Mouse (Mus musculus) layer of hippocampus, postnatal 14 days (tissue): ENCODE measurements around the gene Pold2. TPM values are rescaled to one million over a fixed set of nuclear protein-coding genes. Genes with fewer than 3 reads are reported as not detected.

Experiments
- DNase-seq, 2 experiments: peaks; one replicate each; pipeline ENCODE4 v3.0.0; 2021 to 2022; ENCODE audit warnings: low spot score in 2 of 2, mixed read lengths in 1 of 2
- total RNA-seq, 2 experiments: library from RNA; stranded (reverse); gene quantifications; 2 replicates each; pipeline ENCODE4 v1.2.3; 2021

Gene Pold2
- total RNA-seq, 2 experiments from 2014 or later: 24.8 to 26.7 TPM

DNA sequence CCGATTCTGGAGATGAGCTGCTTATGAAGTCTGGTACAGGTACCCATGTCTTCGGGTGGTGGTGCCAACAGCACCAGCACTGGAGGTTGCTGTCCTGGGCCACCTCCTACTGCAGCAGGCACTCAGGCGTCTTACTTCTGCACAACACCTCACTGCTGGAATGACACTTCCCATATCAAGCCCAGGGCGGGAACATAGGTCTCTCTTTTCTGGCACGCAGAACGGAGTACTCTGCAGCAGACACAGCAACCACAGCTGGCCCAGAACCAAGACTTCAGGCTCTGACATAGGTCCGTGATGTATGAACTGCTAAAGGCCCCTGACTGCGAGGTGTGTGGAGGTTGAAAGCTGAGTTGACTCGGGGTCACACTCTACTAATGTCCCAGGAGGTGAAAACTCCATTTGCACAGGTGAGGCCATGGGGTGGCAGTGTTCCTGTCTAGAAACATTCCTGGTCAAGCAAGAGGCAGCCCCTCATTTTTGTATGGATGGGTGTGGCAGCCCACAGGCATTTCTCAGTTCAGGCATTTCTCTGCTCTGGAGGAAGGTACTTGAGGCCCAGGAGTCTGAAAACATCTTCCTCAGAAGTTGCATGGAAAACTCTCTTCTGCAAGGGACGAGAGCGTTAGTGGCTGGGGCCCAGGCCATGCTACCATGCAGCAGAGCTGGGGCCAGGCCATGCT is 49.4 kb downstream of the Pold2 start:
- DNase-seq: no peak

DNA sequence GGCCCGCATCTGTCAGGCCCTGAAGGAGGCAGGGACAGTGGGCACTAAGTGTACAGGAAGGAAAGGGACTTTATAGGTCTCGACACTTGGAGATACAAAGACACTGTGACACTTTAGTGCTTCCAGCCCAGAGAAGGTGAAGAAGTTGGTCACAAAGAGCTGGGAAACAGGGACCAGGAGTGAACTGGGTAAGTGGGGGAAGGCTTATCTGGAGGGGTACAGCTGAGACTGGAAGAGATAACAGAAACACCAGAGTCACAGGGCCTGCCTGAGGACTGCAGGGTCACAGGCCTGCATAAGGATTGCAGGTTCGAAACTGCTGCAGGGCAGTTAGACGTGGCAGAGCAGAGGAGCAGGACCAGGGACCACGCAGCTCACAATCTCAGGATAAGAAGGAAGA is 50.2 kb downstream of the Pold2 start:
- DNase-seq: no peak

DNA sequence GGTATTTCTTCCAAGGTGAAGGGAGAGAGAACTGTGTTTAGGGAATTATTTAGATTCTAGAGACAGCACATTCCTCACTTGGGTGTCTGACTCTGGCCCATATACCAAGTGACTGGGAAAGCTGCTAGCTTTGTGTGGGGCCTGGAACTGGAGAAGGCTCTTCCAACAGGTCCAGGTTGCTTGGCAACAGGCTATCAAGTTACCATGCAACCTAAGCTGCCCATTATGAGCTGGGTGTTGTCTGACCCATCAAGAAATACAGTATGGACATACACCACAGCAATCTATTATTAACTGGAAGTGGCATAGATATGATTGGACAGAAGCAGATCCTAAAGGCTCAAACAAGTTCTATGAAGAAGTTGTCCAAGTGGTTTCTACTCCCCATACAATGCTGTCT is 52.7 kb downstream of the Pold2 start:
- DNase-seq: no peak

Other genes with a start within 250 kb of the Pold2 start
- gene Mrps24, start 162.6 kb downstream of the Pold2 start, total RNA-seq: 10 to 100 TPM; 73.1 to 76.8 TPM
- 10 to 100 TPM; 54.2 to 67.8 TPM for gene Urgcp, start 115.9 kb downstream of the Pold2 start, total RNA-seq
- gene Dbnl, start 89.8 kb downstream of the Pold2 start, total RNA-seq: 10 to 100 TPM; 83.4 to 86.0 TPM
- 10 to 100 TPM; 12.8 to 14.0 TPM for gene Pgam2, start 74.6 kb downstream of the Pold2 start, total RNA-seq
- gene Polm, start 40.3 kb downstream of the Pold2 start, total RNA-seq: 10 to 100 TPM; 12.0 to 13.7 TPM
- 10 to 100 TPM in 1 of 2 experiments, 1 to 10 TPM in 1; 5.1 to 14.0 TPM for gene Aebp1, start 16.3 kb downstream of the Pold2 start, total RNA-seq
- gene Myl7, start 20.5 kb upstream of the Pold2 start, total RNA-seq: not detected
- 1 to 10 TPM; 1.3 to 1.9 TPM for gene Gck, start 71.8 kb upstream of the Pold2 start, total RNA-seq
- gene Ykt6, start 77.4 kb upstream of the Pold2 start, total RNA-seq: 10 to 100 TPM; 84.7 to 85.3 TPM
- 1,000 to 10,000 TPM in 1 of 2 experiments, 100 to 1,000 TPM in 1; 997 to 1,016 TPM for gene Camk2b, start 188.1 kb upstream of the Pold2 start, total RNA-seq